Mouse (Mus musculus) MEL (cell line): ENCODE results near the gene Zfp90.

Experiments
- BHLHE40 ChIP-seq: IDR thresholded peaks from 2 replicates; pipeline ENCODE4 v1.6.1; 2012; ENCODE audit warnings: low read depth, mild to moderate bottlenecking, inconsistent platforms, low read length, improper control_type of control experiment, borderline replicate concordance
- CTCF ChIP-seq, 3 experiments: IDR thresholded peaks in 2 of 3; conservative IDR thresholded peaks in 1 of 3; 2 replicates each; pipeline ENCODE4 v1.5.1; 2011 to 2012; ENCODE audit warnings: low read length in 3 of 3, low read depth in 2 of 3, mild to moderate bottlenecking in 2 of 3, improper control_type of control experiment in 1 of 3, inconsistent platforms in 1 of 3, mixed read lengths in 1 of 3, moderate library complexity in 1 of 3; ENCODE audit not compliant: control insufficient read depth in 1 of 3, insufficient read depth in 1 of 3, poor library complexity in 1 of 3, severe bottlenecking in 1 of 3
- EP300 ChIP-seq, 2 experiments: IDR thresholded peaks; 2 replicates each; pipeline ENCODE4 v1.6.1; 2011; ENCODE audit warnings: improper control_type of control experiment in 2 of 2, low read length in 2 of 2, low read depth in 1 of 2, mild to moderate bottlenecking in 1 of 2
- GABPA ChIP-seq: IDR thresholded peaks from 2 replicates; pipeline ENCODE4 v1.6.1; 2012; ENCODE audit warnings: low read depth, mild to moderate bottlenecking, inconsistent platforms, low read length, improper control_type of control experiment, moderate library complexity
- KAT2A ChIP-seq: conservative IDR thresholded peaks from 2 replicates; pipeline ENCODE4 v1.6.1; 2012; ENCODE audit warnings: low read depth, low read length, improper control_type of control experiment, inconsistent platforms
- MAFK ChIP-seq: IDR thresholded peaks from 2 replicates; pipeline ENCODE4 v1.6.1; 2011; ENCODE audit warnings: low read depth, mild to moderate bottlenecking, low read length, improper control_type of control experiment, borderline replicate concordance
- MAX ChIP-seq: IDR thresholded peaks from 2 replicates; pipeline ENCODE4 v1.6.1; 2011; ENCODE audit warnings: low read length, improper control_type of control experiment
- POLR2A ChIP-seq, 2 experiments: IDR thresholded peaks; 2 replicates each; pipeline ENCODE4 v1.6.1; 2011 to 2012; ENCODE audit warnings: low read length in 2 of 2, mild to moderate bottlenecking in 2 of 2, control low read depth in 1 of 2, improper control_type of control experiment in 1 of 2, low read depth in 1 of 2, moderate library complexity in 1 of 2; ENCODE audit not compliant: control insufficient read depth in 1 of 2, insufficient read depth in 1 of 2, poor library complexity in 1 of 2
- RCOR1 ChIP-seq: IDR thresholded peaks from 2 replicates; pipeline ENCODE4 v1.6.1; 2012; ENCODE audit warnings: low read depth, mild to moderate bottlenecking, inconsistent platforms, low read length, improper control_type of control experiment
- TAL1 ChIP-seq: IDR thresholded peaks from 2 replicates; pipeline ENCODE4 v1.6.1; 2012; ENCODE audit warnings: mild to moderate bottlenecking, inconsistent platforms, low read length, moderate library complexity, mixed read lengths
- TBP ChIP-seq: IDR thresholded peaks from 2 replicates; pipeline ENCODE4 v1.8.0; 2011; ENCODE audit warnings: low read depth, low read length, improper control_type of control experiment
- ZNF384 ChIP-seq: IDR thresholded peaks from 2 replicates; pipeline ENCODE4 v1.6.1; 2012; ENCODE audit warnings: low read depth, mild to moderate bottlenecking, inconsistent platforms, low read length, improper control_type of control experiment

GRCm38 (mm10) chr8:106378501-106379048 lies 36.6 kb upstream of the Zfp90 start:
- TF ChIP-seq MAFK (no peak), EP300 (IDR thresholded peaks at IDR 0.05; ENCODE audit: low read depth in 1 of 2, low read length in 2 of 2) (no peak), CTCF (IDR thresholded peaks at IDR 0.05 in 2 of 3, conservative IDR thresholded peaks at IDR 0.05 in 1 of 3; ENCODE audit: control insufficient read depth in 1 of 3, insufficient read depth in 1 of 3, low read depth in 2 of 3, low read length in 3 of 3, poor library complexity in 1 of 3, severe bottlenecking in 1 of 3) (no peak), TBP (no peak), RCOR1 (no peak), KAT2A (no peak), POLR2A (IDR thresholded peaks at IDR 0.05; ENCODE audit: control insufficient read depth in 1 of 2, insufficient read depth in 1 of 2, low read depth in 1 of 2, low read length in 2 of 2, poor library complexity in 1 of 2) (no peak), TAL1 (no peak), ZNF384 (no peak), MAX (no peak), GABPA (no peak), BHLHE40 (no peak)
